Mouse (Mus musculus): ENCODE results near the gene Mfsd5.

DNA sequence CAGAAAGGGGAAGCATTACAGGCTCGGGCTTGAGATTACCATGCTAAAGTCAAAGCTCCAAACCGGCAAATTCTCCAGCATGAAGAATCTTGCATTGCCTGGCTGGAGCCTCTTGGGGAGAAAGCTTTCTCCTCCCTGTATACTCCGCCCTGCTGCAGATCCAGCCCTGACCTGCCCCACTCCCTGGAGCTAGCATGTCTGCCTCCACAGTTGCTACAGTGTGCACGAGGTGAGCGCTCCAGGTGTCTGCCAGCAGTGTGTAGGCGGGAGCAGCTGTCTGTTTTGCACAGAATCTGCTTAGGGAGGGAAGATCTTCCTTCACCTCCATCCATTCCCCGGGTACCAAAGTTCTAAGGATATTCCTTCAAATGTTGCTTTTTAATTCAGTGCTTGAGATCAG lies 16.7 kb upstream of the Mfsd5 start:
- TF ChIP-seq CTCF (IDR thresholded peaks at IDR 0.05) (no peak), EP300 (IDR thresholded peaks at IDR 0.05) (no peak)
